8 mouse cellular contexts compared by ENCODE assay signal in the genomic region with DNA sequence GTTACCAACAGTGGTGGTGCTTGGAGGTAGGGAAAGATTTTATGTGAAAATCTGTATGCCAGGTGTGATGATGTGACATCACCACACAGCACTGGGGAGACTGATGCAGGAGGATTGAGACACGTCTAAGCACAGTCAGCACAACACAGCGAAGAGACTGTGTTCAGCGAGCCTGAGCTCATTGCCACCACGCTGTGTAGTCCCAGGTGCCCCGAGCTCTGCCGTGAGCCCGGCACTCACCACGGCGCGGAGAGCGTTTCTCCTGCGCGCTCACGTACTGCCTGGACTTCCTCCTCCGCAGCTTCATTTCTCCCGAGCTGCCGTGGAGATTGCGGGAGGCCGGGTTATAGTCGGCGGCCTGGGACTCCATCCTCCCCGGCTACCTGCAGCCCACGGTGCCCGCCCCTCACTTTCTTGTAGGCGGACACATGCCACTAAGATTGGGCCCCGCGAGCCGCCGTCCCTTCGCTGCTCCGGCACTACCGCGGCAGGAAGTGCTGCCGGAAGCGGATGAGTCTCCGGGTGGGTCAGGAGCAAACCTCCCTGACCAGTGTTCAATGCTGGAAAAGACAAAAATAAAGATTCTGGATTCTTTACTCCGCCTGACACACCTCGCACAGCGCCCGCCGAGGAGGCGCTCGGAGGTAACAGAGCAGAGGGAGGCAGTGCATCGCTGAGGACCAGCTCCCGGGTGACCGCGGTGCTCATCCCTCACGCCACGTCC. TPM values are rescaled to one million over a fixed set of nuclear protein-coding genes. Genes with fewer than 3 reads are reported as not detected.
DNase-seq lines count a peak whose midpoint lies in the region; ATAC-seq and TF ChIP-seq lines count a peak whose summit lies in the region.

No protein-coding gene starts in this region.

- H3K9me3 ChIP-seq in heart, embryonic 10.5 days, result no peaks in the 10 kb centered on the region
- no peaks in the 10 kb centered on the region for H3K9me3 ChIP-seq in kidney, embryonic 15.5 days (replicated peaks)
- H3K9me3 ChIP-seq in limb, embryonic 15.5 days, result no peaks in the 10 kb centered on the region
- H3K9me3 ChIP-seq in midbrain, postnatal 0 days (ENCODE audit: low read length), result no peaks in the 10 kb centered on the region

- H3K79me2 ChIP-seq in C2C12 (ENCODE audit: control insufficient read depth, insufficient read depth), result peaks cover 14% of the 10 kb centered on the region

- peaks cover 3% of the 10 kb centered on the region; the same call in 1 of the 2 replicates for H3K4me1 ChIP-seq in embryonic fibroblast, embryonic 13.5 days (ENCODE audit: control insufficient read depth, insufficient read depth, low read length)
- H3K4me1 ChIP-seq in heart, embryonic 10.5 days, result peaks cover 23% of the 10 kb centered on the region
- H3K4me1 ChIP-seq in kidney, embryonic 15.5 days, result peaks cover 24% of the 10 kb centered on the region
- peaks cover 19% of the 10 kb centered on the region for H3K4me1 ChIP-seq in limb, embryonic 15.5 days
- H3K4me1 ChIP-seq in midbrain, postnatal 0 days (ENCODE audit: insufficient read depth, low read length), result no peaks in the 10 kb centered on the region

- peak overlapping the region; percentile 88 for H3K9ac ChIP-seq in kidney, embryonic 15.5 days
- H3K9ac ChIP-seq in limb, embryonic 15.5 days, result peak overlapping the region; percentile 85
- H3K9ac ChIP-seq in midbrain, postnatal 0 days (replicated peaks; ENCODE audit: low read length, poor library complexity, severe bottlenecking), result peak overlapping the region; percentile 84

- no peak for TF ChIP-seq CTCF in C2C12 (IDR thresholded peaks at IDR 0.05; ENCODE audit: control insufficient read depth, insufficient read depth, insufficient read length)
- TF ChIP-seq CTCF in embryonic fibroblast, embryonic 13.5 days (IDR thresholded peaks at IDR 0.05; ENCODE audit: borderline replicate concordance, insufficient read depth, low read length), result no peak
- TF ChIP-seq CTCF in midbrain, postnatal 0 days (IDR thresholded peaks at IDR 0.05), result no peak

- peak; percentile 98 for DNase-seq in brain, adult 2 months (ENCODE audit: low read depth, low spot score)
- DNase-seq in heart, embryonic 10.5 days (ENCODE audit: low spot score), result peak; percentile 96
- DNase-seq in midbrain, postnatal 0 days (ENCODE audit: low spot score), result peak; percentile 93
- peak; percentile 81 to 93 for DNase-seq in spleen, postnatal 10 days (ENCODE audit: low spot score in 2 of 2)

- peak overlapping the region; percentile 72 for H3K4me3 ChIP-seq in C2C12 (ENCODE audit: insufficient read depth, poor library complexity, severe bottlenecking)
- peak overlapping the region; percentile 97 for H3K4me3 ChIP-seq in embryonic fibroblast, embryonic 13.5 days (ENCODE audit: insufficient read depth, low read length)
- H3K4me3 ChIP-seq in heart, embryonic 10.5 days, result peak overlapping the region; percentile 90
- peak overlapping the region; percentile 95 for H3K4me3 ChIP-seq in kidney, embryonic 15.5 days (replicated peaks)
- H3K4me3 ChIP-seq in limb, embryonic 15.5 days, result peak overlapping the region; percentile 85
- peak overlapping the region; percentile 71 for H3K4me3 ChIP-seq in midbrain, postnatal 0 days (ENCODE audit: low read depth, low read length)

- ATAC-seq in kidney, embryonic 15.5 days (replicated peaks; ENCODE audit: low FRiP score), result peak; percentile 88
- ATAC-seq in limb, embryonic 15.5 days (ENCODE audit: insufficient number of reproducible peaks, low FRiP score, low TSS enrichment, low read depth), result peak; percentile 81
- ATAC-seq in midbrain, postnatal 0 days (ENCODE audit: low FRiP score), result peak; percentile 90

- H3K27ac ChIP-seq in embryonic fibroblast, embryonic 13.5 days (ENCODE audit: insufficient read depth, low read length), result peak overlapping the region; percentile 58; the same call in 1 of the 2 replicates
- peak overlapping the region; percentile 92 for H3K27ac ChIP-seq in heart, embryonic 10.5 days
- H3K27ac ChIP-seq in kidney, embryonic 15.5 days, result peak overlapping the region; percentile 87
- peak overlapping the region; percentile 87 for H3K27ac ChIP-seq in limb, embryonic 15.5 days
- peak overlapping the region; percentile 87 for H3K27ac ChIP-seq in midbrain, postnatal 0 days (ENCODE audit: low read depth, low read length)

- TF ChIP-seq POLR2A in embryonic fibroblast, embryonic 13.5 days (IDR thresholded peaks at IDR 0.05; ENCODE audit: low read depth, low read length), result peak; percentile 75

- H3K36me3 ChIP-seq in C2C12 (ENCODE audit: control insufficient read depth, insufficient read depth), result no peaks in the 10 kb centered on the region
- H3K36me3 ChIP-seq in heart, embryonic 10.5 days, result peaks cover 2% of the 10 kb centered on the region; the same call in 1 of the 2 replicates
- H3K36me3 ChIP-seq in kidney, embryonic 15.5 days, result peaks cover 17% of the 10 kb centered on the region
- H3K36me3 ChIP-seq in limb, embryonic 15.5 days, result peaks cover 11% of the 10 kb centered on the region
- H3K36me3 ChIP-seq in midbrain, postnatal 0 days (ENCODE audit: insufficient read depth, low read length), result peaks cover 4% of the 10 kb centered on the region; the same call in 1 of the 2 replicates

- peak overlapping the region; percentile 94 for H3ac ChIP-seq in C2C12 (ENCODE audit: control insufficient read depth, insufficient read length, low read depth)

- whole genome bisulfite sequencing in heart, embryonic 10.5 days, result under 1% methylated on average over 49 of the region's 49 CpGs
- under 1% methylated on average over 49 of the region's 49 CpGs for WGBS in kidney, embryonic 15.5 days
- WGBS in limb, embryonic 15.5 days, result under 1% methylated on average over 49 of the region's 49 CpGs
- under 1% methylated on average over 49 of the region's 49 CpGs for WGBS in midbrain, postnatal 0 days

- no peaks in the 10 kb centered on the region for H3K27me3 ChIP-seq in C2C12 (ENCODE audit: control insufficient read depth, insufficient read depth, insufficient read length)
- H3K27me3 ChIP-seq in heart, embryonic 10.5 days (ENCODE audit: insufficient read depth, poor library complexity, severe bottlenecking), result no peaks in the 10 kb centered on the region
- no peaks in the 10 kb centered on the region for H3K27me3 ChIP-seq in kidney, embryonic 15.5 days
- no peaks in the 10 kb centered on the region for H3K27me3 ChIP-seq in limb, embryonic 15.5 days
- H3K27me3 ChIP-seq in midbrain, postnatal 0 days (ENCODE audit: insufficient read depth, low read length), result no peaks in the 10 kb centered on the region

- peaks cover 6% of the 10 kb centered on the region for H3K79me3 ChIP-seq in C2C12 (ENCODE audit: low read depth)

- H3K4me2 ChIP-seq in kidney, embryonic 15.5 days, result peak overlapping the region; percentile 82
- H3K4me2 ChIP-seq in limb, embryonic 15.5 days, result peak overlapping the region; percentile 72
- H3K4me2 ChIP-seq in midbrain, postnatal 0 days (ENCODE audit: low read depth, low read length, poor library complexity, severe bottlenecking), result peak overlapping the region; percentile 67

TF ChIP-seq in C2C12, 6 proteins besides CTCF, POLR2A, EP300 and RAD21:
- TF ChIP-seq MAX (IDR thresholded peaks at IDR 0.05) (peak; percentile 49), MYOD1 (IDR thresholded peaks at IDR 0.05; ENCODE audit: control insufficient read depth, insufficient read length, low read depth) (no peak), MYOG (IDR thresholded peaks at IDR 0.05; ENCODE audit: control insufficient read depth, extremely low read depth, insufficient read length) (no peak)

RNA-seq across cellular contexts. Expression of a gene that starts 0.8 kb away (rescaled TPM):
- polyA plus RNA-seq in C2C12 (2012; fragmentation: generic; extraction: Trizol), result 5.9 TPM
- 15.9 and 17.5 TPM in 2 replicates for polyA plus RNA-seq in embryonic fibroblast, embryonic 13.5 days (2011; ENCODE audit: insufficient read length, low read depth, missing spikeins)
- 10.9 and 13.2 TPM in 2 replicates for polyA plus RNA-seq in heart, embryonic 10.5 days (2016; fragmentation: Nextera tagmentation; extraction: Ambion mirVana)
- polyA plus RNA-seq in kidney, embryonic 15.5 days (2015; fragmentation: Nextera tagmentation; extraction: Ambion mirVana), result 16.2 and 16.3 TPM in 2 replicates
- polyA plus RNA-seq in limb, embryonic 15.5 days (2015; fragmentation: Nextera tagmentation; extraction: Ambion mirVana), result 13.7 and 14.0 TPM in 2 replicates
- total RNA-seq in midbrain, postnatal 0 days (2014; rRNA removed), result 8.4 and 19.4 TPM in 2 replicates
- polyA plus RNA-seq in midbrain, postnatal 0 days (2015; fragmentation: Nextera tagmentation; extraction: Ambion mirVana), result 12.2 and 13.0 TPM in 2 replicates

RNA-seq across cellular contexts. Expression of a gene that starts 5.3 kb away (rescaled TPM):
- polyA plus RNA-seq in C2C12 (2012; fragmentation: generic; extraction: Trizol), result 0.06 TPM
- 2.5 and 5.1 TPM in 2 replicates for polyA plus RNA-seq in embryonic fibroblast, embryonic 13.5 days (2011; ENCODE audit: insufficient read length, low read depth, missing spikeins)
- 3.5 and 5.3 TPM in 2 replicates for polyA plus RNA-seq in heart, embryonic 10.5 days (2016; fragmentation: Nextera tagmentation; extraction: Ambion mirVana)
- polyA plus RNA-seq in kidney, embryonic 15.5 days (2015; fragmentation: Nextera tagmentation; extraction: Ambion mirVana), result 5.2 and 7.1 TPM in 2 replicates
- 6.5 and 7.1 TPM in 2 replicates for polyA plus RNA-seq in limb, embryonic 15.5 days (2015; fragmentation: Nextera tagmentation; extraction: Ambion mirVana)
- 5.3 and 6.4 TPM in 2 replicates for total RNA-seq in midbrain, postnatal 0 days (2014; rRNA removed)
- polyA plus RNA-seq in midbrain, postnatal 0 days (2015; fragmentation: Nextera tagmentation; extraction: Ambion mirVana), result 2.7 and 4.0 TPM in 2 replicates

RNA-seq across cellular contexts. Expression of a gene that starts 54.2 kb away (rescaled TPM):
- 3.5 TPM for polyA plus RNA-seq in C2C12 (2012; fragmentation: generic; extraction: Trizol)
- polyA plus RNA-seq in embryonic fibroblast, embryonic 13.5 days (2011; ENCODE audit: insufficient read length, low read depth, missing spikeins), result 28.1 and 30.7 TPM in 2 replicates
- 18.3 and 23.5 TPM in 2 replicates for polyA plus RNA-seq in heart, embryonic 10.5 days (2016; fragmentation: Nextera tagmentation; extraction: Ambion mirVana)
- polyA plus RNA-seq in kidney, embryonic 15.5 days (2015; fragmentation: Nextera tagmentation; extraction: Ambion mirVana), result 34.7 and 36.6 TPM in 2 replicates
- polyA plus RNA-seq in limb, embryonic 15.5 days (2015; fragmentation: Nextera tagmentation; extraction: Ambion mirVana), result 33.1 and 37.6 TPM in 2 replicates
- total RNA-seq in midbrain, postnatal 0 days (2014; rRNA removed), result 19.3 and 30.4 TPM in 2 replicates
- polyA plus RNA-seq in midbrain, postnatal 0 days (2015; fragmentation: Nextera tagmentation; extraction: Ambion mirVana), result 38.1 and 39.9 TPM in 2 replicates

RNA-seq across cellular contexts. Expression of a gene that starts 54.2 kb away (rescaled TPM):
- 1.8 TPM for polyA plus RNA-seq in C2C12 (2012; fragmentation: generic; extraction: Trizol)
- polyA plus RNA-seq in embryonic fibroblast, embryonic 13.5 days (2011; ENCODE audit: insufficient read length, low read depth, missing spikeins), result 5.5 and 6.5 TPM in 2 replicates
- 11.5 and 12.9 TPM in 2 replicates for polyA plus RNA-seq in heart, embryonic 10.5 days (2016; fragmentation: Nextera tagmentation; extraction: Ambion mirVana)
- 20.6 and 22.8 TPM in 2 replicates for polyA plus RNA-seq in kidney, embryonic 15.5 days (2015; fragmentation: Nextera tagmentation; extraction: Ambion mirVana)
- polyA plus RNA-seq in limb, embryonic 15.5 days (2015; fragmentation: Nextera tagmentation; extraction: Ambion mirVana), result 10.2 and 10.6 TPM in 2 replicates
- total RNA-seq in midbrain, postnatal 0 days (2014; rRNA removed), result 13.4 and 15.1 TPM in 2 replicates
- polyA plus RNA-seq in midbrain, postnatal 0 days (2015; fragmentation: Nextera tagmentation; extraction: Ambion mirVana), result 19.3 and 20.3 TPM in 2 replicates

Comparison
In these comparisons a context has a peak if more than half of its experiments do, and no peak if none do; other contexts are left out.
1. Peak in every context shown above with its lines: DNase-seq, ATAC-seq, H3K4me3 ChIP-seq and H3K27ac ChIP-seq.